Mouse (Mus musculus) hindbrain, embryonic 14.5 days (tissue): ENCODE results near the gene Ccl1. TPM values are rescaled to one million over a fixed set of nuclear protein-coding genes. Genes with fewer than 3 reads are reported as not detected.

ENCODE experiments used
- ATAC-seq: fragments of 200-750 bp; cut with Nextera tagmentation; 2 replicates; pipeline ENCODE4 v1.8.0; 2017; ENCODE audit warnings: moderate number of reproducible peaks, mild to moderate bottlenecking, moderate TSS enrichment, moderate library complexity; ENCODE audit not compliant: low FRiP score
- DNase-seq: peaks from one replicate; pipeline ENCODE4 v3.0.0-alpha.2; 2015; ENCODE audit warnings: low spot score
- H3K27ac ChIP-seq: fragments of 300-500 bp; sonication (generic); 2 replicates; pipeline ENCODE4 v1.5.1; 2014; ENCODE audit warnings: mild to moderate bottlenecking, moderate library complexity
- H3K27me3 ChIP-seq: fragments of 300-500 bp; sonication (generic); 2 replicates; pipeline ENCODE4 v1.6.1; 2014; ENCODE audit warnings: mild to moderate bottlenecking, low read length, mixed read lengths; ENCODE audit not compliant: control insufficient read depth, insufficient read depth
- H3K36me3 ChIP-seq: fragments of 300-500 bp; sonication (generic); replicated peaks from 2 replicates; pipeline ENCODE4 v1.6.1; 2014; ENCODE audit not compliant: control insufficient read depth, insufficient read depth
- H3K4me1 ChIP-seq: fragments of 300-500 bp; sonication (generic); replicated peaks from 2 replicates; pipeline ENCODE4 v1.6.1; 2014; ENCODE audit warnings: antibody characterized with exemption, low read length, mixed read lengths; ENCODE audit not compliant: control insufficient read depth, insufficient read depth
- H3K4me2 ChIP-seq: fragments of 300-500 bp; sonication (generic); replicated peaks from 2 replicates; pipeline ENCODE4 v1.6.1; 2014; ENCODE audit warnings: mild to moderate bottlenecking, moderate library complexity
- H3K4me3 ChIP-seq: fragments of 300-500 bp; sonication (generic); replicated peaks from 2 replicates; pipeline ENCODE4 v1.5.1; 2014; ENCODE audit warnings: mild to moderate bottlenecking, low read length
- H3K9ac ChIP-seq: fragments of 300-500 bp; sonication (generic); 2 replicates; pipeline ENCODE4 v1.6.1; 2014
- H3K9me3 ChIP-seq: fragments of 300-500 bp; sonication (generic); 2 replicates; pipeline ENCODE4 v1.6.1; 2016; ENCODE audit warnings: low read length; ENCODE audit not compliant: control insufficient read depth
- WGBS: fragments of 180-500 bp; shearing (Covaris S2); extraction: QIAGEN DNeasy Blood & Tissue Kit; methylation state at CpG from one replicate; pipeline ENCODE4 v1.1.7; 2014; 5-methylcytosine and 5-hydroxymethylcytosine counted together
- polyA plus RNA-seq: library from polyadenylated mRNA; unstranded; fragments of >200 nt; fragmentation: Nextera tagmentation; extraction: Ambion mirVana; gene quantifications from 2 replicates; pipeline ENCODE4 v1.2.1, GENCODE M21; 2014

Gene Ccl1
- polyA plus RNA-seq, 1 experiment from 2014 or later, result not detected

DNA sequence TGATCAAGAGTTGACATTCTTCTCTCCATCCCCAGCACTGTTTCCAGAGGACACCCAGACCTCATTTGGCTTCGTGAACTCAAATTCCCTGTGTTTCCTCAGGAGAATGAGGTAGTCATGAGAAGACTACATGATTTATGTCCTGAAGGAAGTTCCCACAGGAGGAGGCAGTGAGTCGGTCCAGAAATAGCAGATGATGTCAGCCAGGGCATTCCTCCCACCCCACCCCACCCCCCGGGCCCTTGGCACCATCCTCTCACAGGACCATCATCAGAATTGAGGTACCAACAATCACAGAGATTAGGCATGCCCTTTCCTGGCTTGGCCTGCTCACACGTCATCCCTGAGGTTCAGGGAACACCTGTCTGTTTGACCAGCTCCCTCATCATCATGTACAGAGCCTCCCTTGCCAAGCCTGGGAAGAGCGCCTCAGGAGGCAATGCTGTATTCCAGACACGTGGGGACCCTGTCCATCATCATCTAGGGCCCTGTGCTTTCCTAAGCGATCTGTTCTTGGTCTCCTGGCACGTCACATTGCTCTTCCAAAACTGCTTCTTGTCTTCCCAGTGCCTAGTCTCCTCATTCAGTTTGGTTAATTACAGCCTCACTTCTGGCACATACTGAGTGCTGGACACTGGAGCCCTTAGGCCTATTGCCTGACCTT, 31.2 kb downstream of the Ccl1 start:
- no peaks in the 10 kb centered on the region for H3K27me3 ChIP-seq
- no peaks in the 10 kb centered on the region for H3K36me3 ChIP-seq
- H3K4me2 ChIP-seq, result no peak overlapping the region
- no peak for ATAC-seq
- H3K27ac ChIP-seq, result no peak overlapping the region
- H3K9me3 ChIP-seq, result no peaks in the 10 kb centered on the region
- DNase-seq, result no peak
- WGBS, result 72% methylated on average over 8 of the region's 8 CpGs
- no peaks in the 10 kb centered on the region for H3K4me1 ChIP-seq
- H3K4me3 ChIP-seq, result no peak overlapping the region
- no peak overlapping the region for H3K9ac ChIP-seq

DNA sequence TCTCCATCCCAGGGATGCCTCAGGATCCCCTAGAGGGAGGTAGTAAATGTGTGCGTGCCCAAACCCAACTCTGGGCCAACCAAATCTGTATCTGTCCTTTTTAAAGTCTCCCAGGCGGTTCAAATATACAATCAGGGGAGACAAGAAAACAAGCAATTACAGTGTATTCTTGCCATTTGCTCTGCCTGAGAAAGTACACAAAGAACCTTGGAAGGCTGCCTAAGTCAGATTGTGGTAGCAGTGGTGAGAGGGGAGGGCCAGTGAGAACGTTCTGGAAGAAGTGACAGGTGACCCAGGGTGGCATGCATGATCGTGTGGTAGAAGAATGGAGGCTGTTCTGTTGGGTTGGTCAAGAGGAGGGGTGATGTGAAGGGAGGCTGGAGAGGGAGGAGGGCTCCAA, 46.4 kb downstream of the Ccl1 start:
- Histone ChIP-seq H3K4me1 (peaks cover 8% of the 10 kb centered on the region; the same call in 1 of the 2 replicates), H3K4me2 (no peak overlapping the region), H3K27me3 (no peaks in the 10 kb centered on the region), H3K9ac (no peak overlapping the region), H3K9me3 (no peaks in the 10 kb centered on the region), H3K36me3 (no peaks in the 10 kb centered on the region), H3K4me3 (no peak overlapping the region), H3K27ac (no peak overlapping the region)
- no peak for ATAC-seq
- WGBS, result 36% methylated on average over 4 of the region's 4 CpGs
- DNase-seq, result no peak

DNA sequence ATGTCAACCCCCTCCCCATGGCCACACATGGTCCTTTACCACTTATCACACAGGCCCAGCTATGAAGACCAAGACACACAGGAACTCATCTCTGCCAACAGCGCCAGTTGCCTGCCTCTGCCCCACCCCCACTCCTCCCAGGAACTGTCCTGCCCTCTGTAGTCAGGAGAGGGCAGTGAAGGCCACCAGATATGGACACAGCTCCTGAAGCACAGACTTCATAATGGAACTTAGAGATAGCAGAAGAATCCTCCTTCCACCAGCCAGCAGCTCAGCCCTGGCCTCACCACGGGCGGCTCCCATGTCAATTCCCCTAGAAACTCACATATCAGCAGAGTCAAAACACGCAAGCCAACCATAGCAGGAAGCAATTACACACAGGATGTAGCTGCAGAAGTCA, 49.9 kb downstream of the Ccl1 start:
- no peaks in the 10 kb centered on the region for H3K36me3 ChIP-seq
- no peaks in the 10 kb centered on the region for H3K27me3 ChIP-seq
- peak; percentile 60 for DNase-seq
- H3K4me3 ChIP-seq, result no peak overlapping the region
- H3K27ac ChIP-seq, result no peak overlapping the region; the same call in 1 of the 2 replicates
- no peak overlapping the region for H3K4me2 ChIP-seq
- peaks cover 8% of the 10 kb centered on the region; the same call in 1 of the 2 replicates for H3K4me1 ChIP-seq
- ATAC-seq, result peak; percentile 66; the same call in 1 of the 2 replicates
- H3K9me3 ChIP-seq, result no peaks in the 10 kb centered on the region
- H3K9ac ChIP-seq, result no peak overlapping the region
- WGBS, result 31% methylated on average over 4 of the region's 4 CpGs

DNA sequence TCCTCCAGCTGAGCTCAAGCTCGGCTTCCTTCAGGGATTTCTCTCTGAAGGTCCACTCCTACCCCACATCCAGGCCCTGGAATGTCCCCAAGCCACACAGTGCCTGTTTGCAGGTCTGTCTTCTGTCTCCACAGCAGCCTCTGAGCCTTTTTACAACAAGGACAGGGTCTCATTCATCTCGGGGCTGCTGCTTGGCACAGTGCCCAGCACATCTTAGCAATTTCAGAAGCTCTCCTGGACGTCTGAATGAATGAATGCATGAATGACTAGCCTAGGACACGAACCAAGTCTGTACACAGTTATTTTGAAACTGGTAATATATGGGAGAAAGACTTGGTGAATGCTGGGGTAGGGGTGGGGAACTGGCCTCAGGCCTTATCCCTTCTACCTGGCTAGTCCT, 52.1 kb downstream of the Ccl1 start:
- 30% methylated on average over 4 of the region's 4 CpGs for WGBS
- no peaks in the 10 kb centered on the region for H3K27me3 ChIP-seq
- H3K4me2 ChIP-seq, result no peak overlapping the region
- H3K9me3 ChIP-seq, result no peaks in the 10 kb centered on the region
- H3K4me1 ChIP-seq, result peaks cover 8% of the 10 kb centered on the region; the same call in 1 of the 2 replicates
- H3K9ac ChIP-seq, result no peak overlapping the region
- no peak for DNase-seq
- ATAC-seq, result no peak
- H3K4me3 ChIP-seq, result no peak overlapping the region
- no peak overlapping the region for H3K27ac ChIP-seq
- no peaks in the 10 kb centered on the region for H3K36me3 ChIP-seq

DNA sequence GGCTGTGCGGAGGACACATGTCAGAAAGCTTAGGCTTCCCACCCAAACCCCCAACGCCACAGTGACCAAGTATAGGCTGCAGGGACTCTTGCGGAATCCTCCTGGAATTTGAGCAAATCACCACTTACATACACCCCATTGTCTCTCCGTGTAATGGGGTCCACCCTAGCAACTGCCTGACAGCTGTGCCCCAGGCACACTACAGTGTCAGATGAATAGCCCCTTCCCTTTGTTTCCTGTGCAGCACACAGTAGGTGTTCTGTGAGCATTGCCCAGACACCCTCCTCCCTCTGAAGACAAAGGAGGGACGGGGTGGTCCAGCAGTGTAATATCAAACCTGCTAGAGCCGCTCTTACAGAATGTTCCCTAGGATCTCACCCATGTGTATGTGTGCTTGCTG, 54.2 kb downstream of the Ccl1 start:
- no peak overlapping the region for H3K4me3 ChIP-seq
- no peak for ATAC-seq
- 24% methylated on average over 6 of the region's 6 CpGs for WGBS

DNA sequence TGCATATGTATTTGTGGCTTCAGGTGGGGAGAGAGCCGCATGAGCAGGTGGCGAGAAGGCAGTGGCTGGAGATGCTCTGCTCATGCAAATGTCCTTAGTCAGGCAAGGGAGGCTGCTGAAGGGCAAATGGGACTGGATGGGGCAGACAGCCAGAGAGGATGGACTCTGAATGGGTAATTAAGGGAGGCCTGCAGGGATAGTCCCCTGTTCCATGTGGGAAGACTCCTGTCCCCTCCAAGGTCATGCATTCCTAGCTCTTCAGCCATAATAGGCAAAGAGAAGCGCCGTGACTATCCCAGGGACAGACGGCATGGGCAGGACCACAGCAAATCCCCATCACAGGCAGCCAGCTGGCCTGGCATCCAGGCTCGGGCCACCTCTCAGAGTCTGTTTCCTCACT, 55.5 kb downstream of the Ccl1 start:
- Histone ChIP-seq H3K27me3 (no peaks in the 10 kb centered on the region), H3K4me1 (peaks cover 7% of the 10 kb centered on the region; the same call in 1 of the 2 replicates), H3K36me3 (no peaks in the 10 kb centered on the region), H3K4me3 (no peak overlapping the region), H3K27ac (no peak overlapping the region), H3K9ac (no peak overlapping the region), H3K4me2 (no peak overlapping the region), H3K9me3 (no peaks in the 10 kb centered on the region)
- ATAC-seq (no peak), DNase-seq (no peak)
- 71% methylated on average over 6 of the region's 6 CpGs for WGBS

More for the DNA sequence above, 54.2 kb downstream of the Ccl1 start:
- Histone ChIP-seq H3K27me3 (no peaks in the 10 kb centered on the region), H3K4me1 (peaks cover 8% of the 10 kb centered on the region; the same call in 1 of the 2 replicates), H3K27ac (no peak overlapping the region), H3K4me2 (no peak overlapping the region), H3K9ac (no peak overlapping the region), H3K36me3 (no peaks in the 10 kb centered on the region), H3K9me3 (no peaks in the 10 kb centered on the region)
- no peak for DNase-seq

DNA sequence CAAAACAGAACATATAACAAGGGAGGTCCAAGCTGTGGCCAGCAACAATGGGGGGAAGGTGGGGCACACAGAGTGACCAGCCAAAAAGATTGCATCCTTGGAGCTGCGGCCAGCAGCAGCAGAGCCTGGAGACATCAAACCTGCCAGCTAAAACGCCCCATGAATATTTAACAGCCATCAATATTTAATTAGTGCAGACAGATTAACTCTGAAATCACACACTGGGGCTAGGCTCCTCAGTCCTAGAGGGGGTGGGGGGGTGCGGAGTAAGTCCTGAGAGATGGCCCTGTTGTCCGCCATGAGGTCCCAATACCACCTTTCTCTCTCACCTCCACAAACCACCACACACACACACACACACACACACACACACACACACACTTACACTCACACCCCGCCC, 68.1 kb downstream of the Ccl1 start:
- H3K4me2 ChIP-seq, result no peak overlapping the region
- ATAC-seq, result no peak
- H3K9ac ChIP-seq, result no peak overlapping the region
- H3K9me3 ChIP-seq, result no peaks in the 10 kb centered on the region
- no peak overlapping the region for H3K4me3 ChIP-seq
- H3K4me1 ChIP-seq, result peaks cover 15% of the 10 kb centered on the region; the same call in 1 of the 2 replicates
- H3K27ac ChIP-seq, result no peak overlapping the region
- 27% methylated on average over 5 of the region's 5 CpGs for WGBS
- DNase-seq, result no peak
- no peaks in the 10 kb centered on the region for H3K36me3 ChIP-seq
- no peaks in the 10 kb centered on the region for H3K27me3 ChIP-seq

DNA sequence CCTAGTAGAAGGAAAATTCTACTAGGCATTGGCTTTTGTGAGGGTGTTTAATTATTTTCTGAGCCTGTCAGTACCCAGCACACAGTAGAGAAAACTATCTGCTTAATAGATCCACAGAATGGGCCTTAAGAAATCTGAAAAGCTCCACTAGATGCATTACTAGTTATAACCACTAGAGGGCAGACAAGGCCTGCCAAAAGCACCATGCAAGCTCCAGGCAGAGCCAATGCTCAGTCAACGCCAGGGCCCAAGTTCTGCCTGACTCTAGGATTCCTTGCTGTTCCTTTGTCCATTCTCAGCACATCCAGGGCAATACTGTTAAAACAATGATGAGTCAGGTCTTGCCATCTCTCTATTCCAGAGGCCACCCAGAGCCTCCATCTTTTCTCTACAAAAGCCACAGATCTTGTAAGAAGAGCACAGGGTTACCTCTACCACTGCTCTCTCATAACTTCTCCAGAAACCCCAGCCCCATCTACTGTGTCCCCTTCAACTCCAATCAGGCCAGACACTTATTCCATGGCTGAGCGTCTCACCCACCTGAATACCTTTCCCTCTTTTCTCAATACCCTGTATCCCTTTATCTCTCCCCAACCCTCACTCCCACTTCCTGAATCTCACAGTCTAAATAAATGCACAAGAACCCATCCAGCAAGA, 69.8 kb downstream of the Ccl1 start:
- H3K4me2 ChIP-seq, result no peak overlapping the region
- no peaks in the 10 kb centered on the region for H3K36me3 ChIP-seq
- H3K4me3 ChIP-seq, result no peak overlapping the region
- peak; percentile 93 for DNase-seq
- no peaks in the 10 kb centered on the region for H3K27me3 ChIP-seq
- 36% methylated on average over 2 of the region's 2 CpGs for WGBS
- peak; percentile 59; the same call in 1 of the 2 replicates for ATAC-seq
- H3K27ac ChIP-seq, result no peak overlapping the region
- H3K9ac ChIP-seq, result no peak overlapping the region
- H3K9me3 ChIP-seq, result no peaks in the 10 kb centered on the region
- H3K4me1 ChIP-seq, result peaks cover 15% of the 10 kb centered on the region; the same call in 1 of the 2 replicates

DNA sequence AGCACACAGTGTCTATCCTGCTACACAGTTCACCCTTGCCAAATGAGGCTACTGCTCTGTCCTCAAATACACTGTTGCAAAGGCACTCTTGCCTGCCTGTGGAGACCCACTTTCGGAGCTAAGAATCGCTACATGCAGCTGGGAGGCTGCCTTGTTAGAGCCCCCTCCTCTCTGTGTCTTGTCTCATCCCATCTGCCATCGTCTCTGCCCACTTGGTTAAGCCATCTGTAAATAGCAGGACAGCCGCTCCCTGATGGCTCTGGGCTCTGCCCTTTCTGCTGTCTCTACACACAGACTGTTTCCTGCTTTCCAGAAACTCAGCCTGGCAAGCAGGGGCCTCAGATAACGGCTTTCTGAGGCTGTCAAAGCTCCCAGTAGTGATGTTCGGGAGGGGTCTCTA, 71.5 kb downstream of the Ccl1 start:
- ATAC-seq, result no peak
- Histone ChIP-seq H3K4me1 (peaks cover 15% of the 10 kb centered on the region; the same call in 1 of the 2 replicates), H3K9ac (no peak overlapping the region), H3K27me3 (no peaks in the 10 kb centered on the region), H3K9me3 (no peaks in the 10 kb centered on the region), H3K27ac (no peak overlapping the region), H3K4me3 (no peak overlapping the region), H3K36me3 (no peaks in the 10 kb centered on the region), H3K4me2 (no peak overlapping the region)
- 58% methylated on average over 6 of the region's 6 CpGs for WGBS
- DNase-seq, result no peak
